Mouse (Mus musculus) effector memory CD4-positive, alpha-beta T cell, adult 5 months (primary cell): ENCODE measurements around the gene Fhl2. TPM values are rescaled to one million over a fixed set of nuclear protein-coding genes. Genes with fewer than 3 reads are reported as not detected.

Source experiments
- polyA plus RNA-seq: library from polyadenylated mRNA; unstranded; fragments of 100-300 nt; shearing (Covaris generic); gene quantifications from one replicate; pipeline ENCODE4 v1.2.1, GENCODE M21; 2017

Gene Fhl2
- polyA plus RNA-seq: 2.8 TPM

DNA sequence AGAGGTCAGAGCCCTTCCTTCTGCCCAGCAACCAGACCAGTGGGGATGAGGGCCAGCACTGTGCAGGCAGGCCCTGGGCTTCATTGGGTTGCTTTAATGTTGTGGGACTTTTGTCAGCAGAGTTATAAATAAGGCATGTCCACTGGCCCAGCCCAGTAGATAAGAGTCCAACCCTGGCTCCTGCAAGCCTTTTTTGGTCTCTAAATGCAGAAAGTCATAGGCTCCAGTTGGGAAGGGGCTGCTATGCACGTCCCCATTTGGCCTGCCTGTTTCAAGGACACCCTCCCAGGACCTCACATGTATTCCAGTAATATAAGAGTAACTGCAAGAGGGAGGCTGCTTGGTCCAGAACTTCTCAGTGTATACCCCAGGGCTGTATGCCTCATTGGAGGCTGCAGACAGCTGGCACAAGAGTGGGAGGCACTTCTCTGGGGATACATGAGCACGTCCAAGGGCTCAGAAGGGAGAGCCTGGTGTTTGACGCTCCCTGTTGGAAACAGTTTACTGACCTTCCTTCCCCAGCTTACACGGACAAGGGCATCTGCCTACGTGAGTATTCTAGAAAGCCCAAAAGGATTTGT lies at the start of gene Fhl2:
Gene Fhl2 (minus strand): TSS at position 324 of the 581 bp plus-strand sequence.

DNA sequence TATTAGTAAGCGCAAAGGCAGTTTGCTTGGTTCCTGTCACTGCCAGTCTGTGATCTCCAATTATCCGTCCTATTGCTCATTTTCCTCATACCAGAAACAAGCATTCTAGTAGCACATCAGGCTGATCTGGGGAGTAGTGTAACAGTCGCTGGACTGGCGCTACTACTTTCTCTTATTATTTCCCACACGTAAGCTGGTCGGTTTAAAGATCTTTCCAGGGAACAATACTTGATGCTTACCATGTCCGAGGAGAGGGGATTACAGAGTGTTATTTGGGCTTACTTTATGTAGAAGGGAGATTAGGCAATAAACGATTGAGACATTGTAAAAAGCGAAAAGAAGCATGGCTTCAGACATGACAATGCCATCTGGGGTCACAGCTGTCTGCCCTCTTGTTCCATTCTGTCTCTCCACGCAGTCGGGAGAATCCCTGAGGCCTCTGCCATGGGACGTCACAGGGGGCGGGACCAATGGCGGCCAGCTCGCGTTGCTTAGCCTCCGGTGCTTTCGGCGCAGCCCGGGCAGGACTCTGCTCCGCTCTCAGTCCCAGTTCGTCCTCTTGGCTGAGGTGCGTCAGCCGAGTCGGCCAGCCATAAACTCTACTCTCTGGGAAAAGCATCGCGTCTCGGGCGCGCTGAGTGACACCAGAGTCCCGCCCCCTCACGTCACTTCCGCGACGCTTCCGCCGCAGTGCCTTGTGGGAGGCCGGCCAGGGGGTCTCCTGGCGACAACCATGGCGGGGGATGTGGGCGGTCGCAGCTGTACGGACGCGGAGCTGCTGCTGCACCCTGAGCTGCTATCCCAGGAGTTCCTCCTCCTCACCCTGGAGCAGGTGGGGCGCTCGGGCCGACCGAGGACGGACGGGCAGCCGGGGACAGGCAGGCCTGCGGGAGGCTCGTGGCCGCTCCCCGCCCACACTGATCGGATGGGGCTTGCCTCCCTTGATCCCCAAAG lies 98.5 kb downstream of the Fhl2 start, which contains the start of the genes Tgfbrap1 and AI597479:
Gene Tgfbrap1 (minus strand): TSS at position 607 of the 954 bp plus-strand sequence.
Gene AI597479 (plus strand): TSS at position 680 of the 954 bp plus-strand sequence.

Other genes starting within 250 kb of the Fhl2 start
- 0.75 TPM for gene Gpr45, start 244.1 kb downstream of the Fhl2 start, polyA plus RNA-seq
- gene Tgfbrap1, start 98.3 kb downstream of the Fhl2 start, polyA plus RNA-seq: 15.0 TPM
- gene AI597479, start 98.3 kb downstream of the Fhl2 start, polyA plus RNA-seq: 9.4 TPM
- gene Nck2, start 247.6 kb upstream of the Fhl2 start, polyA plus RNA-seq: 51.1 TPM